Mouse (Mus musculus) heart, postnatal 14 days (tissue): ENCODE results near the gene Pgm2l1. TPM values are rescaled to one million over a fixed set of nuclear protein-coding genes. Genes with fewer than 3 reads are reported as not detected.

Source experiments
- DNase-seq, 2 experiments: peaks; one replicate each; pipeline ENCODE4 v3.0.0; 2021 to 2022
- intact Hi-C: fragments of 180-260 bp; cut with DNase I; formaldehyde crosslinking; loops from one replicate; pipeline ENCODE4 v1.15.1; 2025
- total RNA-seq, 2 experiments: library from RNA; stranded (reverse); gene quantifications; 2 replicates each; pipeline ENCODE4 v1.2.3; 2021

Pgm2l1 gene
- total RNA-seq, 2 experiments from 2014 or later, result 8.1 TPM

GRCm38 (mm10) chr7:100285383-100285782 is 58.2 kb downstream of the Pgm2l1 start, which contains the start of gene P4ha3:
TSS of gene P4ha3 (plus strand) at chr7:100285520.
- intact Hi-C loops, result no loop called here
- peak; percentile 18 for DNase-seq

DNA sequence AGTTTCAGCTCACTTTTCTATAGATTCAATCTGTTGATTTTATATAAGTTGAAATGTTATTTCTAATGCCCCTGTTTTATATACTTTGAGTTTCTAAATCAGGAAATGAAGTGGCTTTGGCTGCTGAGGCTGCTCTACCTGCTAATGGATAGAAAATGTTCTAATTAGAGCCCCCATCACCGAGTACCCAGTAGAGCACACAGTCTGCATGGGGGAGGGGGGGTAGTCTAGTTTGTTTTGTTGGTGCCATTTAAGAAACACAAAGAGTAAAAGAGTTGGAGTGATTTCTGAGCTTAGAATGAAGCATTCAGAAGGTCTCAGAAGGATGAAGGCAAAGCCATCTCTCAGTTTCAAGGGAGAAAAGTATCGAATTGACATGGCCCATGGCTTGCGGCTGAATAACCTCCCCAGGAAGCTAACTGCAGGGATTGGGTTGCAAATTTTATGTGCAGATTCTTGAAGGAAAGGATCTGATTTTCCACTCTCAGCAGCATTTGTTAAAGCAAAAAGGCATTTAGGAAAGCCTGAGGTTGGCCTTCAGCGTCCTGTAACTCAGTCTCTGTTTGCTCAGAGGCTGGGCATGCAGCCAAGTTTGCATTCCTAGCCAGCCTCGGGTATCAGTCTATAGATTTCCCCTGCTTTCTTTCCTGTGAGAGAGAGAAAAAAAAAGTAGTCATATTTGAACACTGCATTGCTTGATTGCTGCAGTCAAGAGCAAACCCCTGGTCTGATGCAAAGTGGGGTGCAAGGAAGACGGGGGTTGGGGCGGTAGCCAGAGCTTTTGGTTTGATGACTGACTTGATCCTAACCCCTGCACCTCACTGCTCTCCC is 60.8 kb downstream of the Pgm2l1 start:
- intact Hi-C loops, result no loop called here
- peak; percentile 60 to 72 for DNase-seq

DNA sequence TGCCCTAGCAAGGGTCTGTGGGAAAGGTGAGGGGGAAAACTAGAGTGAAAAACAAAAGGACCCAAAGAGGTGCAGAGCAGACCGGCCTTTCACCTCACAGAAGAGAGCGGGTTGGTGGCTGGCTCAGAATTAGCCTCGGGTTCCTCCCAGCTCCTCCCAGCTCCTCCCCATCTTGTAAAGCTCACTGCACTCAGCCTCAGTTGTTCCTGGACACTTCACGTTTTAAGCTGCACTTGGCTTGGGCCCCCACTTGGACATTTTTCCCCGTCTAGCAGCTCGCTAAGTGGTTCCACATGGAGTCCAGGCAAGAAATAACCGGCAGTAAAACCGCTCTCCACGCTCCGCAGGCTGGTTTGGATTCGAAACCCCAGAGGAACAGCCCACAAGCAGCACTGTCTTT is 61.4 kb downstream of the Pgm2l1 start:
- DNase-seq, result peak; percentile 14 to 34
- intact Hi-C loops, result no loop called here

GRCm38 (mm10) chr7:100293546-100293945 is 66.4 kb downstream of the Pgm2l1 start:
- intact Hi-C loops, result no loop called here
- no peak for DNase-seq

DNA sequence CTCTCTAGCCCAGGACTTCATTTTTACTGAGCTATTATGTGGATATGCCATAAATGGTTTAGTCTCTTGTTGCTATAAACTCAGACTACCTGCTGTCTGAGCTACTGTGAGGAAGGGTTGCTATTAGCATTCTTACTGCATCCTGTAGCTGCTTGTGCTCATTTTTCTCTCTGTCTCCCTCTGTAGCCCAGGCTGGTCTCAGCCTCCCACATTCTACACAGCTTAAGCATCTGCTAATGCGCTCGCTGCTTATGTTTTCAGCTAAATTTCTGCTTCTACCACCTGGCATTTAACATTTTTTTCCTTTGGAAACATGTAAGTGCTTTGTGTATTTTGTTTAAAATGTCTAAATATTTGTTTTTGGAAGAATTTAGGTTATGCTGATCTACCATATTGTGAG is 68.6 kb downstream of the Pgm2l1 start:
- intact Hi-C loops, result no loop called here
- DNase-seq, result no peak

DNA sequence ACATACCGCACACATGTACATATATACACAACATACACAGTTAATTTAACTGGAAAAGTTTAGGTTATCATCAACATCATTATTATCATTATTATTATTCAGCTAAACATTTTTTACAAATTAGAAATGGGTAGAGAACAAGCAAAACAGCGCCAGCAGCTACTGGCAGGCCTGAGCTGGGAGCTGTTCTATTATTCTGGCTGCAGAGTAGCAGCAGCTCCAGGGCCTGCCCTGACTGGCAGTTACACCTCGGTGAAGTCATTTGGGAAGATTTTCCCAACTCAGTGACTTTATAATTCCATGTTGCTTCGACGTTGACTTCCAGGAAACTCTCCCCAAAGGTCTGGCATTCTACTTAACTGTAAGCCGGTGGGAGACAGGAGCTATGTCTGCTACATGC is 69.5 kb downstream of the Pgm2l1 start:
- no peak for DNase-seq
- intact Hi-C loops, result no loop called here

- intact Hi-C loops, result no loop called here
- DNase-seq, result no peak
Observed at GRCm38 (mm10) chr7:100298861-100299510, 71.8 kb downstream of the Pgm2l1 start.

- intact Hi-C loops, result no loop called here
- DNase-seq, result no peak
Observed at GRCm38 (mm10) chr7:100301390-100301789, 74.2 kb downstream of the Pgm2l1 start.

GRCm38 (mm10) chr7:100302316-100302715 is 75.1 kb downstream of the Pgm2l1 start:
- peak; percentile 60 to 64 for DNase-seq
- intact Hi-C loops, result no loop called here

- intact Hi-C loops, result no loop called here
- DNase-seq, result no peak
Observed at GRCm38 (mm10) chr7:100305894-100306293, 78.7 kb downstream of the Pgm2l1 start.

DNA sequence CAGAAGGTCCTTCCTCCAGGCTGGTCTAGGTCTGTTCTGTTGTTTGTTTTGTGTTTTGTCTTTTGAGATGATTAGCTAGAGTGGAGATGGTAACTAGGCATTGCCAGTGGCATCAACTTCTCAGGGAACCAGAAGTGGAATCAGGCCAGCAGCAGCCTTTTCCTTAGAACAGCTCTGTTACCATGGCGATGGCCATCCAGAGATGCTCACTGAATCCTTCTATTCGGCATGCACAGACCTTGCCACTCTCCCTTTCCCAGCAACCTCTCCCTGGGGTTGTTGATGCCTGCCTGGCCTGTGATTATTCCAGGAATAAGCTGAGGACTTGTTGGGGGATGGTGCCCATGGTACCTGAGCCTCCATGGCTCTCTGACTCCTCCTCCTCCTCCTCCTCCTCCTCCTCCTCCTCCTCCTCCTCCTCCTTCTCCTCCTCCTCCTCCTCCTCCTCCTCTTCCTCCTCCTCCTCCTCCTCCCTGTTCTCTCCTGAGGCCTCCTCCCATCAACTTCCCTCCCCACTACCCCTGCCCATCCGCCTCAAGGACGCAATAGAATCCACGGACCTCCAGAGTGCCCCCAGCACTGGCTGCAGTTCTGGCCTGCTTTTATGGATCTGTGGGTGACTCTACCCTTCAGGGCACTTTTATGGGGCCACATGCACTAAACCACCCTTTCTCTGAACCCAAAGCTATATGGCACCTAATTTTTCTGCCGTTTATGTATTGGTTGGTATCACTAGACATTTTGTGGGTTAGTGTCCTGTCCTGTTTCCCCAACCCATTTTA is 80.9 kb downstream of the Pgm2l1 start:
- intact Hi-C loops, result no loop called here
- DNase-seq, result no peak

- DNase-seq, result no peak
- intact Hi-C loops, result no loop called here
Observed at GRCm38 (mm10) chr7:100309216-100309615, 82.0 kb downstream of the Pgm2l1 start.

DNA sequence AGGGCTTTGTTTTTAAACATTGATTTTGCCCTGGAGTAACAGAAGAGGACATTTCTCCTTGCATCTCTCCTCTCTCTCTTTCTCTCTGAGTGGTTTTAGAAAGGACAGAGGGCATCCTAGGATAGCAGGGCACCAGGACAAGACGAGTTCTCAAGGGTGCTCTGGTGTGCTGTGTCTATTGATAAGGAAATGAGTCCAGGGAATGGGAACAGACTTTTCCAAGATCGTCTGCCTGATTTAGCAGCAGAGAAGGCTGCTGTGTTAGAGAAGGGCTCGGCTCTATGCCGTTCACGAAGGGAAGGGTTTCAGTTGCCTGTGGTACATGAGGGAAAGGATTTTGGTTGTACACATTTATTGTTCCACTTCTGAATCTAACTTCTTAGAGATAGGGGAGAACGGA is 82.5 kb downstream of the Pgm2l1 start:
- no peak for DNase-seq

GRCm38 (mm10) chr7:100310290-100310689 is 83.1 kb downstream of the Pgm2l1 start:
- no peak for DNase-seq
- intact Hi-C loops, result no loop called here

More for the DNA sequence above, 82.5 kb downstream of the Pgm2l1 start:
- intact Hi-C loops, result no loop called here

DNA sequence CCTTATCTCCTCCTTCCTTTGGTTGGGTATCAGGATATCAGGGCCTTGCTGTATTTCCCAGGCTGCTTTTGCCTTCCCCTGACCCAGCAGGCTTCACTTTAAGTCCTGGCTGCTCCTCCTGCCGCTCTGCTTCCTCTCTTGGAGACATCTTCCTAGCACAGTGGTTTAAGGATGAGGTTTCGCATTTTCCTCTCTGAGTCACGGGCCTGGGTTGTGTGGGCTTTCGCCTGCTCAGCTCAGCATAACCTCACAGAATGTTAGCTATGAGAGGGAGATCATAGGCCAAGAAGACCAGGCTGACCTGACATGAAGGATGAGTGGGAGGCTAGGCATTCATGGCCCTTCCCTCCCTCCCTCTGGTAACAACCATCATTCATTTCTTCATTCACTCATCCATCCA is 85.5 kb downstream of the Pgm2l1 start:
- intact Hi-C loops, result no loop called here
- no peak for DNase-seq

DNA sequence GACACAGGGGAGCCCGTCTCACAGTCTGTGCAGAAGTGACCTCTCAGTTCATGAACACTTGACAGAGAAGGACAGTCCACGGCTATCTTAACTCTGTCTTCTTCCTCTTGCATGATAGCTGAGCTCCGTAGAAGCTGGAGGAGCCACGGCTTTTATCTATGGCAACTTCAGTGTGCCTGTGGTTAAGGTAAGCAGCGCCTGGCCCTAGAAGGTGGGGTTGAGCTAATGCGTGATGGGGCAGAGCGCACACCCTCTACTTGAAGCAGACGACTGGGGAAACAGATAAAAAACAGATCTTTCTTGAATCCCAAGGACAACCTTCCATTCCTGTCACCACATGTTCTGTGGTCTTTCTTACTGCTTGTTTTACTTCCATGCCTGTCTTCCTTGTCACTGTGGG is 89.7 kb downstream of the Pgm2l1 start:
- intact Hi-C loops, result no loop called here
- no peak for DNase-seq

DNA sequence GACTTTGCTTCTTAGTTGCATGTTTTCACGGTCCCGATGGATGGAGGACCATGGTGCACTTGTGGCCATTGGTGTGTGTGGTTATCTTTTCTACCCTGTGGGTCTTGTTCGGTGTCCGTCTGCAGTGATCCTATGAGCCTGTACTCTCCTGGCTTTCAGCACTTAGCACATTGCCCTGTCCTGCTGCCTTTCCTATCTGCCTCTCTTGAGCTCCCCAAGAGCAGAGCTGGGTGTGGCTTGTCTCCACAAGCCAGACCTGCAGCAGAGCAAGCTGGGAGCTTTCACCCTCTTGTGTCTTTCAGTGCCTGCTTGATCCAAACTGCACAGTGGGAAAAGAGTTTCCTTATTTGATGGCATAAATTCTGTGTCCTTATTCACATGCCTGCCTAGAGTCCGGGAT is 90.3 kb downstream of the Pgm2l1 start:
- no peak for DNase-seq
- intact Hi-C loops, result no loop called here

DNA sequence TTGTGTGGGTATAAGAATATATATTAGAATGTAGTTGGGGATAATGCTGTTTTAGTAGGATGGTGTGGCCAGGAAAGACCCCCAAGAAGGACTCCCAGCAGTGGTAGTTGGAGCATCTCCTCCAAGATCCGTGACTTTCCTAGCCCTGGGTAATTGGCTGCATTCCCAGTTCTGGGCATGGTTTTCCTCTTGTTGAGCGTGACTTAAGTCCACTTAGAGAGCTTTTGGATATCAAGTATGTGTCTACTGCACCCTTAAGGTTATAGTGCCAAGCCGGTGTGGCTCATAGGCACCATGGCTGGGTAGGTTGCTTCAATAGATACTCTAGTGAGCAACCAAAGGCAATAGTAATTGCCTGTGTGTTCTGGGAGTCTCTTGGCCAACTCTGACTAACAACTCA is 96.5 kb downstream of the Pgm2l1 start:
- no peak for DNase-seq
- intact Hi-C loops, result loop anchor here (2.0 kb wide), 1 partner anchor 45 kb away; no protein-coding TSS in a partner anchor

- DNase-seq, result peak; percentile 40 to 67
- intact Hi-C loops, result loop anchor here (2.0 kb wide), 1 partner anchor 47 kb away; no protein-coding TSS in a partner anchor
Observed at GRCm38 (mm10) chr7:100325482-100325881, 98.3 kb downstream of the Pgm2l1 start.

- intact Hi-C loops, result no loop called here
- peak in 1 of 2 experiments; percentile 12 for DNase-seq
Observed at GRCm38 (mm10) chr7:100327514-100327913, 100.3 kb downstream of the Pgm2l1 start.
